Mouse (Mus musculus): Measurements from ENCODE around the gene Amotl1.
A peak's percentile ranks its signal among the peaks of the same experiment; 100 is the strongest.

Gene Amotl1

DNA sequence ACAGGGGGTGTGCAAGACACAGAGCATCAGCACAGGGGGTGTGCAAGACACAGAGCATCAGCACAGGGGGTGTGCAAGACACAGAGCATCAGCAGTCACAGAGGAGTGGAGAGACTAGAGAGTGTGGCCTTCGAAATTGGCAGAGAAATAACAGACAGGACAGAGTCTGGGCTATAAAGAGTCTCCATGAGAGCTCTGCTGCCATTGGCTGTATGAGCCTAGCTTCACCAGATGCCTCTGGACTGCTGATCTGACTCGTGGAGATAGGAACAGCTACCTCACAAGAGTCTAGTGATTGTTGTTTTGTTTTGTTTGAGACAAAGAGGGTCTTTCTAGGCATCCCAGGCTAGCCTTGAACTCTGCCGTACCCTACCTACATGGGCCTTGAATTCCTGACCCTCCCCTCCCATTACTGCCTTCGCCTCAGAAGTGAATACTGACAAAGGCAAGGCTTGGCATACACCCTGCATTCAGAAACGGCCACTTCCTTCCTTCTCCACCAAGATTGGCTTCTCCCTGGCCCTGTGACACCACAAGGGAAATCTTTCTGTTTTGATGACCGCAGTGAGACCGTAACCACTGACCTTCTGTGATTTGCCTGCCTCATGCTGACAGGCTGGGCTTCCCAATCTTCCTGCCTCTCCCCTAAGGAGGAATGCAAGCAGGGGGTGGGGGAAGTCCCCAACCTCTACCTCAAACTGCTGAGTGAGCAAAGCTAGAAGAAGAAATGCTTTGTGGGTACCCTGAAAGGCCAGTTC is 3.4 kb downstream of the Amotl1 start:
- peak; percentile 79 for DNase-seq (ENCODE audit: low read depth)

DNA sequence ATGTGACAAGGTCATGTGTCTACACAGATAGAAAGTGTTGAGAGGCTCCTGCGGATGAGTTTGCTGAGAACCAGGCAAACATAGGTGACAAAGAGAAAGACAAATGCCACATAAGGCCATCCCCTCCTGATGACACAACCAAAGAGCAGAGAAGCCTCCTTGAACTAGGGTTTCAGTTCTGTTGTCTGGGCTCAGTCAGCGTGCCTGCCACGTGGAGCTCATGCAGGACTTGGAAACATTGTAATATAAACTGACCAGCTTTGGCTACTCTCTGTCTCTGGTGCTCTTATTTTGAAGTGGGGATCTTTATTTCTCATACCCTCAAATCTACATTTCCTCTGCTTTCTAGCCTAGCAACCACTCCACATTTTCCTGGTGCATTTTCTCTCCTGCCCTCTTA is 8.6 kb downstream of the Amotl1 start:
- no peak for DNase-seq (ENCODE audit: low read depth)

DNA sequence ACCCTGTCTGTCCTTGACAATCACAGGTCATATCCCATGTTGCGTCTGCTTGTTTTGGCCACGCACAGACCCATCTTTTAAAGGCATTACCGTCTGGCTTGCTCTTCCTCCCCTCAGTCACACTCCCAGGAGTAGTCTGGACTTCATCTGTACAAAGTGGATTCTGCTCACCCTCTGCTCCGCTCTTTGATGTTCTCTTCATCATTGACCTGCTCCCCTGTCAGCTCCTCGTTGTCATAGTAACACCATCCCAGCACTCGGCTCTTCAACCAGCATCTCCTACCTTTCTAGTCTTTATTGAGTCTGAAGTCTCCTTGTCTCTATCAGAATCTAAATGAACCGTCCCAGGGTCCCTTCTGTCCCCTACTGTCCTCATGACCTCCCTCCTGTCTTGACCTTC is 9.3 kb downstream of the Amotl1 start:
- DNase-seq (ENCODE audit: low read depth) = no peak

DNA sequence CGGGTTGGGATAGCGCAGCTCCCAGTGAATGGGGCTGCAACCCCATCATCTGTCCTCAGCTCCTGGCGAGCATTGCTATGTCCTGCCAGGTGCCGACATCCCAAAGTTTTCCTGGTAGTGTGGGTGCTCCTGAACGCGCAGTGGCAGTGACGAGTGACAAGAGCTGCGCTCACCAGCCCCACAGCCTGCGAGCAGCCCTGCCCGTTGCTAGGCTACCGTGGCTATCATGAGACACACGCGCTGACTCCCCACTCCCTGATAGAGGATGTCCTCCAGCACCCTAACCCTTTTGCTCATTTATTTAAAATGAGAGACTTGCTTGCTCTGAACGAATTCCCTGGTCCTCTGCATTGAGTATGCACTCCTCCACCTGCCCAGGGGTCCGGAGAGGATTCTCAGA is 10.7 kb downstream of the Amotl1 start:
- DNase-seq (ENCODE audit: low read depth) = no peak

DNA sequence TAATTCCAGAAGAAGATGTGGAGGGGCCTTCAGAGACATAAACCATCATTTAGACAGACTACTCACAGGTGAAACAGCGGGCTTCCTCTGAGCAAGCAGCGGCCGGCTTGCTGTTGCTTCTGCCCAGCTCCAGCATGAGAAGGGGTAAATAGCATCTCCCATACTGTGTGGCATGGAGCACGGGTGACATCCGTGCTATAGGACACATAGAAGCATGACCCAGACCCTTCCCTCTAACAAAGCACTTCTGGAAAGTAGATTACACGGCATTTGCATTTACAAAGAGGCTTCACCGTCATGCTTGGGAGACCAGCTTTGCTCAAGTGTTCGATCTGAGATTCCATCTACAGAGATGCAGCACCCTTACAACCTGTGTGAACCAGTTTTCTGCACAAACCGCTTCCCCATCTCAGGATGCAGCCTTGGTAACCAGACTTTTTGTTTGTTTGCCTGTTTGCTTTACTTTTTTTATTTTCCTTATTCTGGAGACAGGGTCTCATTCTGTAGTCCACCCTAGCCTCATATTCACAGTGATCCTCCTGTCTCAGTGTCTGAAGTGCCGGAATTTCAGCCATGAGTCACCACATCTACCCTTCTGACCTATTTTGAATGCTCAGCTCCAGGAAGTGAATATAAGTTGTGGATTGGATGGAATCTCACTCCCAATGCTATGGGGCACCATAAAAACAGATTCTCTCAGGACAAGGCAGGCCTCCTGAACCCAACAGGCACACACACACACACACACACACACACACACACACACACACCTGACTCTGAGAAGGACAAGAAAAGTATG is 12.3 kb downstream of the Amotl1 start:
- no peak for DNase-seq (ENCODE audit: low read depth)

DNA sequence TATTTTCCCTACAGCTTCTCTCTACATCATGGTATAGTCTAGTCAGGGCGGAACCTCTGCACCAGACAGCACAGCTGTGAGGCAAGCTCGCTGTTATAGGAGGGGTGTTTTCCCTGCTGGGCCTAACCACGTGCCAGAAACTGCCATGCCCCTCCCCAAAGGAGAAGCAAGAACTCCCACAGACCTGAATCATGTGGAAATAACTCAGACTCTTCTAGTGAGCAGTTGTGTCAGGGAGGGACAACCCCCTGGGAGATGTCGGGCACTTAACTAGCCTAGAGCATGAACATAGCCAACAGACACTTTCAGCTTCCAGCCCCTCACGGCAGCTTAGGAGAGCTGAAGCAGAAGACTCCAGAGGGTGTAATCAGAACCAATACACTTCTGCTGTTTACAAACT is 13.1 kb downstream of the Amotl1 start:
- no peak for DNase-seq (ENCODE audit: low read depth)

DNA sequence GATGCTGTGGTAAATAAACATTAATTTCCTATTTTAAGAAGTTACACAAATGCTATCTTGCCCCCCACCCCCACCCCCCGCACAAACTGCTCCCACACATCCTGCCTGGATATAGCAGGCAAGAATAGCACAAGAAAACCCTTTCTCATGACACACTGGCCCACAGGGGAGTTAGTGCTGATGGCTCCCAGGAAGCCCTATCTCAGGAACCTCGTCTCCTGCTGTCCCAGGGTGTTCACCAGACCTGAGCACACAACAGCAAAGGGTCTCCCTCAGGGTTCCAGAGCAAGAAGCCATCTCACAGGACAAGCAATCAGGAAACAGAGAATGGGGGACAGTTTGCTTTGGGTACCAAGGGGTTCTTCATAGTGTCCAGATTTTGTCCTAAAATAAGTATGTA is 17.3 kb downstream of the Amotl1 start:
- DNase-seq (ENCODE audit: low read depth) = no peak

DNA sequence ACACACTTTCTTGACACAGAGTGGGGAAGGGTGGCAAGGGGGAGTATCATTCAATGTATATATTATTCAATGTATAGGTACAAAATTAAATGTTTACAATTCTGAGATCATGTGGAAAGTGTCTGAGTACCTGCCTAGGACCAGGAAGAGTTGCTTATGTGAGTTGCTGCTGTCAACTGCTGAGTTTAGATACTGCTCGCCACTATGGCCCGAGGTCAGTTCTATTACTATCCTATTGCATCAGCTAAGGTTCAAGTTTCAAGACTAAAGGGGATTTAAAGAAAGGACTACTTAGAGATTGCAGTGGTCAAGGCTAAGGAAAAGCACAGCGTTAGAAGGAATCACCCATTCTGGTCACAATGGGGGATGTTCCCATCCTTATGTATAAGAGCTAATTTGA is 18.9 kb downstream of the Amotl1 start:
- DNase-seq (ENCODE audit: low read depth) = peak; percentile 10

DNA sequence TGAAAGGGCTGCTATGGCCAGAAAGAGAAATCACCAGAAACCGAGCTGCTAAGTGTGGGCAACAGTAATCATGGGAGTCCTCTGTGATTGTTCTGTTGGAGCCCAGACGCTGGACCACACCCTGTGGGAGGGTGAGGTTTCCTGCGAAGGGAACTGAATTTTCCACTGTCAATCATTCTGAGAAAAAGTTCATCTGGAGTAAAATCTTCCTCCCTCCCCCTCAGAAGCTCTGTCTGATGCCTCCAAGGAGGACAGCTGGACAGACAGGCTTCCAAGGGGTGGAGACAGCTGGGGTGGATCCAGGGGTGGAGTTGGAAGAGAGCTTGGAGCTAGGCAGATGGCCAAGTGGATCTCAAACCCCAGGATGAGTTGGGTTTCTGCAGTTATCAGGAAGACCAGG is 19.8 kb downstream of the Amotl1 start:
- peak; percentile 21 for DNase-seq (ENCODE audit: low read depth)

DNA sequence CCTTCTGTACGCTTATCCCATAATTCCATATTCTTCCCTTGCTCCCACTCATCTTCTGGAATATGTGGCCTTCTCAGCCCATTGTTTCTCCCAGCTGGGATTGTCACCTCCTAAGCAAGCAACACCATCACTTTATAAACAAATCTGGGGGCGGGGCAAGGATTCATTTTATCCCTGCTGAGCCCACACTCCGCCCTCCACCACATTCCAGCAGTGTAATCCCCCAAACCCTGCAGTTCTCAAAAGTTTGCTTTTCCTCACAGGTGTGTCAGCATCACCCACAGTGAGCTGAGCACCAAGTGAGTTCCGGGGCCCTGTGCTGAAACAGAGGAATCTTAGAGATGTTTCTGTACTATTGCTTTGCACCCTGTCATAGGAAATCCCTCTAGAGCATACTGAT is 20.9 kb downstream of the Amotl1 start:
- DNase-seq (ENCODE audit: low read depth) = no peak

DNA sequence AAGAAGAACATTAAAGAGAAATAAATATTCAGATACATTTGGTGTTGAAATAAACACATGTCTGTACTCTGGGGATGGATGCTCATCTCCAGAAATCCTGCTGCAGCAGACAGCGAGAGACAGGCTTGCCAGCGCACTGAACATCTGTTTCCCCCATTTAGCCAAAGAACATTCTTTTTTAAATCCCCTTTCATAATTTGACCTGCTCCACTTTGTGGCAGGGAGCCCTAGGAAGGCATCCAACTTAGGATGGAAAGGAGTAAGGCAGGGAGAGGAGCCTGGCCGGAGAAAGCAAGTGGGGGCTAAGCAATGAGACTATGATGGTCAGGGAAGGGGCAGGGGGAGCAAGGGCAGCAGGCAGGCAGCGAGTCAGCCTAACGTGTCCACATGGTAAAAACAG is 21.6 kb downstream of the Amotl1 start:
- no peak for DNase-seq (ENCODE audit: low read depth)

DNA sequence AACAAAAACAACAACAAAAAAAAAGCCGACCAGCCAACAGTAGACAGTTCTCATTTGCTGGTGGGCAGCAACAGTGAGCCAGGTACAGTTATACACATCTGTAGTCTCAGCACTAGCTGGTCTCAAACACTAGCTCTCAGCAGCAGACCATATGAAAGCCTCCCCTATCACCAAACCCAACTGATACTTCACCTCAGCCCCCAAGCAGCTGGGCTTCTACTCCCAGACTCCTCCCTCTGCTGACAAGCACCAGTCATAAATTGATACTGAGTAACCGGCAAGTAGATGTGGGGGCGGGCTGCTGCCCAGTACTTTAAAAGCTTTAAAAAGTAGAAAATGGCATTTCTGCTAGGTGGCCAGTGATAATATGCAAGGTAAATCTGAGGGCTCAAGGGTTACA is 22.0 kb downstream of the Amotl1 start:
- no peak for DNase-seq (ENCODE audit: low read depth)

DNA sequence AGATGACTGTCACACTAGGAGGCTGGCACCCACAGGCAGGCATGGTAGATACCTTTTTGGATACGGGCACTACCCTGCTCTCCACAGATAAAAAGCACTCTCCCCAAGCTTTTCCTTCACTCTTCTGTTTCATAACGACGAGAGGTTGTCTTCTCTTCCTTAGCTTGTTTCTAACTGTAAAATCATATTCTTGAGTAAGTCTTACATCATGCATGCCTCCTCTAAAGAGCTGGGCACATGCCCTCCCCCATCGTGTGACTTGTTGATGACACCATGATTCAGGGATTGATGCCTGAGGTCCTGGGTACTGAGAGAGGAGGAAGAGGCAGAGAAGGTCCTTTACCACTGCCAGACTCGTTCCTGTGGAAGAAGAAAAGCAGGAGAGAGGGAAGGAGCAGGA is 24.7 kb downstream of the Amotl1 start:
- peak; percentile 14 for DNase-seq (ENCODE audit: low read depth)

DNA sequence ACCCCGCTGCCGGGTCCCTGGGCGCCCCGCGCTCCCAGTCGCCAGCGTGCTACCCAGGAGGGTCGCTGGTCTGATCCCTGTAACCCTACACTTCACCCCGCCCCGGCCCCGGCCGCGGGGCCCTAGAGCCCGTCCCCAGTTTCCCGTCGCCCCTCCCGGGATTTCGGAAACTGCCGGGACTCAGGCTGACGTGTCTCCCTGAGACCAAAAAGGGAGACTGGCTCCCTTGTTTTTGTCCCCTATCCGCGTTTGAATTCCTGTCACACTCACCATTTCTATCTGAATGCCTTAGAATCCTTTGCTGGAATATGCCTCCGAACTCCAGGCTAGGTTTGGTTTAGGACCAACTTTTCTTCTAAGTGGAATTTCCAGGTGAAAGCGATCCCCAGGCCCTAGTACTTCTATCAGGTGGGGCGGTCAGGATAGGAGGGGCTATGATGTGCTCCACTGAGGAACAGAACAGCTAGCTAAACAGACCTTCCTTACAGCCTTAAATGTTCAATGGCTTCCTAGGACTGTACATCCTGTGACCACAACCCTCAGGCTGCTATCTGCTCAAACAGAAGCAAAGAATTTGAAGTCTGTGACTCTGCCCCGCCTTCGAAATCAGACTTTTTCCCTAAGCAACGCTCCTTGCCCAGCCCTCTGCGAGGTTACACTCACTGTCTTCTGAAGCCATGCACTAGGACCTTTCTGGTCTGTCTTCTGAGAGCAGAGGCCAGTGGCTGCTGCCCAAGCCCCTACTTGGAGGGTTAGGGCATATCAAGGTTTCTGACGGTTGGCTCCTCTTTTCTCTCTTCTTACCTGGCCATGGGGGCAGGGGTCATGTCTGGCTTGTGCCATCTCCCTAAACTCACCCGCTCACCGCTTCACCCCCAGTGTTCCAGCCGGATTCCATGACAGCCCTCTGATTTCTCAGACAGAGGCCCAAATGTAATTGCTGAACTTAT is 29.6 kb downstream of the Amotl1 start:
- DNase-seq (ENCODE audit: low read depth) = no peak

DNA sequence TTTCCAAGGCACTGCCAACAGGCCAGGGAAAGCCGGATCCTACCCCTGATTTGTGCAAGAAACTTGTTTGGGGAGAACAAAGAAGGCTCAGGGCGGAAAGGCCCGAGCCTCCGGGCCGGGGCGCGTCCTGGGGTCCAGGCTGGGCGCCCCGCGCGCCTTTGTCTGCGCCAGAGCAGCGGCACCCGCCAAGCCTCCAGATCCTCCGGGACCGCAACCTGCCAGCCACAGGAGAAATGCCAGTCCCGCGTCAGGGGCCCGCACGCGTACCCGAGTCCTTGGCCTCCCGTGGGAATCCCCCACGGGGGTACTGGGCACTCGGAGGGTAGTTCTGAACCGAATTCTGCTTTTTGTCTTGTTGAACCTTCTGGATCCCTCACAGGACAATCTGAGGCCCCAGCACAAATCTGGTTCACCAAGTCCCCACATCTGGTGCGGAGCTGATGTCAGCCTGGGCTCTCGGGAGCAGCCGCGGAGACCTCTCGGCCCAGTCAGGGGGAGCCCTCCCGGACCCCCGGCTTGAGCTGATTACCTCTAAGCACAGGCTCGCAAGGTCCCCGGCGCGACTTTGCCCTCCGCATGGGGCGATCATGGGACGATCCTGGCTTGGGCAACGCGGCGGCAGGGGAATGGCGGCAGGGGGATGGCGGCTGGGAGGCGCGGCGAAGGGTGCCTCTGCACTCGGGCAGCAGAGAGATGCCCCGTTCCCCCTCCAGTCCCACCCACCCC is 30.5 kb downstream of the Amotl1 start:
- DNase-seq (ENCODE audit: low read depth) = no peak

DNA sequence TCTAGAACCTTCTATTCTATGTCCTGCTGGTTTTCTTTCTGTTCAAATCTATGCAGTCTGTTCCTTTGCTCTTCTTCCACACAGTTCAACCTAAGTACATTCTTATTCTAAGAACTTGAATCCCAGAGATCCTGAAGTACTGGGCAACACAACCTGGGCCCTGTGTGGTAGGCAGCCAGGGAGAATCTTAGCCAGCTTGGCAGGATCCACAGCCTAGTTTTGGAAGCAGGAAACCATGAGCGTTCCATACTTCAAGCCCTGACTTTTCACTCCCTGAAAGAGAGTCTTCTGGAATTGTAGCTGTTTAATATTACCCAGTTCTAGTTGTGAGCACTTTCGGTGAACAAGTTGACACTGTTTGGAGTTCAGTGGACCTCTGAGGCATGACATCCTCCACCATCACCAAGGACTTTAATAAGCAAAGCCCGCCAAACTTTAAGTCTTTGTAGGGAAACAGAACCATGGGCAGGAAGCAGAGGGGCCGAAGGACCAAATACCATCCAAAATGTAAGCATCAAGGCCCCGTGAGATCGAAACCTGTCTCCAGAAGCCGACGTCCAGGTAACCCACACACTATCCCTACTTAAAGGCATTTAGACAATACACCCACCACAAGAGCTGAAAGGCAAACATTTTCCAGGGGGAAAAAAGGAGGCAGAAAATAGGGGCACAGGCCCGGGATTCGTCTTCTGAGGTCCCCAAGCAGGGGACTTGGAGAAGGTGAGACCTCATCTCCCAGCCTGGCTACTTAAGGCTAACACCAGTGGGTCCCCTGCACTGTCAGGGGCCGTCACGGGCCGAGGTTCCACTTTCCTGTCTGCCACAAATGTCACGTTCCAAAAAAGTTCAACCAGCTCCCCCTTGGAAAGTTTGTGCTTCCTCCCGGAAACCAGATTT is 31.3 kb downstream of the Amotl1 start:
- DNase-seq (ENCODE audit: low read depth) = no peak

DNA sequence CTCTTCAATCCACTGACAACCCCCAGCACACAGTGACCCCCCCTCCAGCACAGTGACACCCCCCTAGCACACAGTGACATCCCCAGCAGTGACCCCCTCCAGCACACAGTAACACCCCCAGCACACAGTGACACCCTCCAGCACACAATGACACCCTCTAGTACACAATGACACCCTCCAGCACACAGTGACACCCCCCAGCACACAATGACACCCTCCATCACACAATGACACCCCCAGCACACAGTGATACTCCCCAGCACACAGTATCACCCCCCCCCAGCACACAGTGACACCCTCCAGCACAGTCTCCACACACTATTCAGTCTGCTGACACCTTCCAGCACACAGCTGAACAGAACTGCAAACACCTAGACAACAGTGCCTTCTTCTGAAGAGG is 32.3 kb downstream of the Amotl1 start:
- no peak for DNase-seq (ENCODE audit: low read depth)

DNA sequence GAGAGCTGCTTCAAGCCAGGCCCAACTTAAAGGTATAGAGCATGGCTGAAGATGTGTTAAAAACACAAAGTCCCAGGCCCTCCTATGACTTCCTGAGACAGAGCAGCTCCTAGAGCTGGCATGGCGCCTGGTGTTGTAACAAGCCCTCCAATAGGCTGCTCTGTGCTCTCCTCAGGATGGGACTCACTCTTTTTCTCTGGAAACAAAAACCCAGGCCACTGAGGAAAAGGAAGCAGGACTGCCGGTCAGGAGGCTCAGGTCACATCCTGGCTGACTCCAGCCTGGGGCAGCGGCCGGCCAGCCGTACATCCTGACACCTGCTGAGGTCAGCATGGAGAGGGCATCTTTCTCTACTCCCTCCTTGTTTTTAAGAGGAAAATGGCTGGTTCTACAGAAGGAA is 36.3 kb downstream of the Amotl1 start:
- no peak for DNase-seq (ENCODE audit: low read depth)

DNA sequence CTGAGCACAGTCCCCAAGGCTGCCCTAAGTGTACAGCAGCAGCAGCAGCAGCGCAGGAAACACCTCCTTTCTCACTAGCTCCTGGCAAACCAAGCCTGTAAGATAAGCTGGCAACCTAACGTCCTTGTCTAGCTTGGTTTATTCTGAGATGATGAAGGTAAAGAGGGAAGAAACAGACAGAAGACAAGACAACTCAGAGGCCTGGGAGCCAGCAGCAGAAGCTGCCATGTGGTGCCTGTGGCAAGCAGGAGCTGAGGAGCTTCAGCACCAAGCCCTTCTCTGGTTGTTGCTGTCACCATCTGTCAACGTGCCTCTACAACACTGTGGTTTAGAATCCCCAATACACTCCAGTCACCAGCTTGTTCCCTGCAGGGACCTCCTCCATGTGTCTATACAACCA is 37.4 kb downstream of the Amotl1 start:
- no peak for DNase-seq (ENCODE audit: low read depth)

DNA sequence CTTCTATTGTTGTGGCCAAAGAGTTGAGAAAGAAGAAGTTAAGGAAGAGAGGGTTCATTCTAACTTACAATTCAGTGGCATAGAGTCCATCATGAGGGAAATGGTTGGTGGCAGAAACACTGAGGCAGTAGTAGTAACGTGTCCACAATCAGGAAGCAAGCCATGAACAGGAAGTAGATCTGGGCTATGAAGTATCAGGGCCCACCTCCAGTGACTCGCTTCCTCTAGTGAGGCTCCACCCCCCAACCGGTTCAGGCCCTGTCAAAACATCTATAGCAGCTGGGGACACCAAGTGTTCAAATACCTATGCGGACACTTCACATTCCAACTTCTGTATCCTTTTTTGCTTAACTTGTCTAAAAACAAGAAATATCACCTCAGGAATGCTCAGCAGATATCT is 38.9 kb downstream of the Amotl1 start:
- peak; percentile 67 for DNase-seq (ENCODE audit: low read depth)

DNA sequence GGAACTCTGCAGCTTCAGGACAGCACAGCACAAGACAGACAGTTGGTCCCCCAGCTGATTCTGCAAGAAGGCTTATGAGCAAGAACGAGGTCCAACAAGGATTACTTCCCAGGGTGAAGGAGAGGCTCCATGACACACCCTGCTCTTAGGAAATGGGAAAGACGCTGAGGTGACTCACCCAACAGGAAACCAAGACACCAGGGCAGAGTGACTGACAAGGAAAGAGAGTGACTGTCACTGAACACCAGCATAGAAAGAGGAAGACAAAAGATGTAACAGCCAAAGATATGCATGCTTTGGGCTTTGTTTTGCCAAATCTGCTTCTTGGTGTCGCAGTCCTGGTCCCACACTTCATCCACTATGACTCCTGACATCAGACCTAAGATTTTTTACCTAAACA is 40.5 kb downstream of the Amotl1 start:
- DNase-seq (ENCODE audit: low read depth) = peak; percentile 82
